Mouse (Mus musculus) heart, adult 2 months (tissue): ENCODE results near the gene Gm19684.
"Not testable (repeated sequence)": the region's sequence is repeated elsewhere in the genome, so short reads cannot be mapped to it uniquely, and the experiment has no call there.

Source experiments
- EP300 ChIP-seq: fragments of 200-500 bp; IDR thresholded peaks from 2 replicates; pipeline ENCODE4 v1.6.1; 2011; ENCODE audit warnings: low read depth, low read length, control low read depth; ENCODE audit not compliant: insufficient read depth
- POLR2A ChIP-seq: fragments of 200-500 bp; IDR thresholded peaks from 2 replicates; pipeline ENCODE4 v1.6.1; 2011; ENCODE audit warnings: mild to moderate bottlenecking, low read depth, low read length, control low read depth; ENCODE audit not compliant: insufficient read depth

DNA sequence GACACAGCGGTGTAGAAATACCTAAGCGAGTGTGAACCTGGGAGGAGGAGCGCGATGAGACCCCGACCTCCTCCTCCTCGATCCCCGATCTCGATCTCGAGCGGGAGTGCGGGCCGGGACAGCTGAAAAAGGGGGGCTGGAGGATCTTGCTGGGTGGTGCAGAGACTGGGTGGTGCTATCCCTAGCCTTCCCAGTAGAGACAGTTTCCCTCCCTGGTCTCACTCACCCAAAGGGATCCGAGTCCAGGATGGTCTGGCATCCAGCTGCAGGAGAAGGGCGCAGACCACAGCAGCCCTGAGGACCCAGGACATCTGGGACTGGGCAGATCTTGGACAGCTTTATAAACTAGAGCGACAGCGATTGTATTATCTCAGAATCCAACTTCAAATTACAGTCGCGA lies 639 bp upstream of the Gm19684 start:
- not testable (repeated sequence) for TF ChIP-seq EP300, POLR2A
